Mouse (Mus musculus) hindbrain, embryonic 12.5 days (tissue): ENCODE results near the gene Bri3bp. TPM values are rescaled to one million over a fixed set of nuclear protein-coding genes. Genes with fewer than 3 reads are reported as not detected.
"Not testable (repeated sequence)": the region's sequence is repeated elsewhere in the genome, so short reads cannot be mapped to it uniquely, and the experiment has no call there.

ENCODE experiments used
- ATAC-seq: fragments of 200-750 bp; cut with Nextera tagmentation; 2 replicates; pipeline ENCODE4 v1.8.0; 2017; ENCODE audit warnings: moderate TSS enrichment; ENCODE audit not compliant: low FRiP score
- H3K27ac ChIP-seq: fragments of 300-500 bp; sonication (generic); 2 replicates; pipeline ENCODE4 v1.5.1; 2016; ENCODE audit warnings: mild to moderate bottlenecking
- H3K27me3 ChIP-seq: fragments of 300-500 bp; sonication (generic); 2 replicates; pipeline ENCODE4 v1.6.1; 2016; ENCODE audit warnings: mild to moderate bottlenecking
- H3K36me3 ChIP-seq: fragments of 300-500 bp; sonication (generic); 2 replicates; pipeline ENCODE4 v1.6.1; 2016; ENCODE audit warnings: mild to moderate bottlenecking
- H3K4me1 ChIP-seq: fragments of 300-500 bp; sonication (generic); 2 replicates; pipeline ENCODE4 v1.6.1; 2016
- H3K4me2 ChIP-seq: fragments of 300-500 bp; sonication (generic); replicated peaks from 2 replicates; pipeline ENCODE4 v1.6.1; 2016; ENCODE audit warnings: mild to moderate bottlenecking
- H3K4me3 ChIP-seq: fragments of 300-500 bp; sonication (generic); 2 replicates; pipeline ENCODE4 v1.5.1; 2016; ENCODE audit warnings: mild to moderate bottlenecking
- H3K9ac ChIP-seq: fragments of 300-500 bp; sonication (generic); 2 replicates; pipeline ENCODE4 v1.6.1; 2016; ENCODE audit warnings: mild to moderate bottlenecking, moderate library complexity
- H3K9me3 ChIP-seq: fragments of 300-500 bp; sonication (generic); replicated peaks from 2 replicates; pipeline ENCODE4 v1.6.1; 2016; ENCODE audit warnings: mild to moderate bottlenecking
- WGBS: fragments of 180-500 bp; shearing (Covaris S2); methylation state at CpG from one replicate; pipeline ENCODE4 v1.1.7; 2016; 5-methylcytosine and 5-hydroxymethylcytosine counted together
- polyA plus RNA-seq: library from polyadenylated mRNA; unstranded; fragments of >200 nt; fragmentation: Nextera tagmentation; extraction: Ambion mirVana; gene quantifications from 2 replicates; pipeline ENCODE4 v1.2.1, GENCODE M21; 2016

The Bri3bp gene
- polyA plus RNA-seq, 1 experiment from 2014 or later, result 39.9 TPM

- Histone ChIP-seq H3K9ac (no peak overlapping the region), H3K27me3 (no peaks in the 10 kb centered on the region), H3K4me3 (no peak overlapping the region), H3K9me3 (no peaks in the 10 kb centered on the region), H3K4me2 (no peak overlapping the region), H3K27ac (no peak overlapping the region), H3K36me3 (peaks cover 39% of the 10 kb centered on the region), H3K4me1 (peaks cover 4% of the 10 kb centered on the region; the same call in 1 of the 2 replicates)
- WGBS, result 60% methylated on average over 5 of the region's 5 CpGs
- ATAC-seq, result no peak
These were observed 29.3 kb upstream of the Bri3bp start for GRCm38 (mm10) chr5:125411972-125412530.

- not testable (repeated sequence) for H3K9me3 ChIP-seq, ATAC-seq, H3K27ac ChIP-seq, H3K4me1 ChIP-seq, H3K4me3 ChIP-seq, H3K27me3 ChIP-seq, H3K9ac ChIP-seq, H3K4me2 ChIP-seq
- 94% methylated on average over 8 of the region's 8 CpGs for WGBS
- peaks cover 44% of the 10 kb centered on the region for H3K36me3 ChIP-seq
These were observed 28.8 kb upstream of the Bri3bp start for GRCm38 (mm10) chr5:125412536-125412935.

- ATAC-seq, result no peak
- Histone ChIP-seq H3K36me3 (peaks cover 57% of the 10 kb centered on the region), H3K9ac (no peak overlapping the region), H3K4me3 (no peak overlapping the region), H3K27me3 (no peaks in the 10 kb centered on the region), H3K4me1 (no peaks in the 10 kb centered on the region), H3K27ac (no peak overlapping the region), H3K4me2 (no peak overlapping the region), H3K9me3 (no peaks in the 10 kb centered on the region)
- WGBS, result 89% methylated on average over 4 of the region's 4 CpGs
These were observed 27.6 kb upstream of the Bri3bp start for GRCm38 (mm10) chr5:125413763-125414162.

GRCm38 (mm10) chr5:125416183-125416582, 25.2 kb upstream of the Bri3bp start:
- Histone ChIP-seq H3K4me1 (no peaks in the 10 kb centered on the region), H3K4me3 (no peak overlapping the region), H3K4me2 (no peak overlapping the region), H3K36me3 (peaks cover 77% of the 10 kb centered on the region), H3K27me3 (no peaks in the 10 kb centered on the region), H3K9ac (no peak overlapping the region; the same call in 1 of the 2 replicates), H3K27ac (no peak overlapping the region), H3K9me3 (no peaks in the 10 kb centered on the region)
- ATAC-seq, result no peak
- 96% methylated on average over 8 of the region's 8 CpGs for WGBS

GRCm38 (mm10) chr5:125418636-125419035, 22.7 kb upstream of the Bri3bp start:
- Histone ChIP-seq H3K27ac (no peak overlapping the region), H3K4me2 (no peak overlapping the region), H3K4me3 (no peak overlapping the region), H3K9me3 (no peaks in the 10 kb centered on the region), H3K27me3 (no peaks in the 10 kb centered on the region), H3K4me1 (no peaks in the 10 kb centered on the region), H3K9ac (no peak overlapping the region), H3K36me3 (peaks cover 94% of the 10 kb centered on the region)
- WGBS, result 92% methylated on average over 12 of the region's 12 CpGs
- ATAC-seq, result no peak

GRCm38 (mm10) chr5:125419124-125419523, 22.2 kb upstream of the Bri3bp start:
- Histone ChIP-seq H3K9ac (no peak overlapping the region), H3K9me3 (no peaks in the 10 kb centered on the region), H3K36me3 (peaks cover 94% of the 10 kb centered on the region), H3K4me3 (no peak overlapping the region), H3K4me1 (no peaks in the 10 kb centered on the region), H3K4me2 (no peak overlapping the region), H3K27ac (no peak overlapping the region), H3K27me3 (no peaks in the 10 kb centered on the region)
- ATAC-seq, result no peak
- 81% methylated on average over 11 of the region's 11 CpGs for WGBS

GRCm38 (mm10) chr5:125425698-125426276, 15.6 kb upstream of the Bri3bp start:
- Histone ChIP-seq H3K27ac (no peak overlapping the region), H3K36me3 (peaks cover 100% of the 10 kb centered on the region), H3K27me3 (no peaks in the 10 kb centered on the region), H3K4me3 (no peak overlapping the region), H3K9me3 (no peaks in the 10 kb centered on the region), H3K4me2 (no peak overlapping the region), H3K9ac (no peak overlapping the region), H3K4me1 (no peaks in the 10 kb centered on the region)
- 94% methylated on average over 10 of the region's 10 CpGs for WGBS
- ATAC-seq, result no peak

- no peak overlapping the region for H3K9ac ChIP-seq
- no peaks in the 10 kb centered on the region for H3K4me1 ChIP-seq
- ATAC-seq, result no peak
- no peak overlapping the region for H3K4me2 ChIP-seq
- no peaks in the 10 kb centered on the region for H3K27me3 ChIP-seq
- 93% methylated on average over 10 of the region's 10 CpGs for WGBS
- no peaks in the 10 kb centered on the region for H3K9me3 ChIP-seq
- H3K4me3 ChIP-seq, result no peak overlapping the region
- no peak overlapping the region for H3K27ac ChIP-seq
- H3K36me3 ChIP-seq, result peaks cover 100% of the 10 kb centered on the region
These were observed 15.0 kb upstream of the Bri3bp start for GRCm38 (mm10) chr5:125426343-125426742.

GRCm38 (mm10) chr5:125432324-125432723, 9.0 kb upstream of the Bri3bp start:
- 94% methylated on average over 2 of the region's 2 CpGs for WGBS
- not testable (repeated sequence) for H3K4me3 ChIP-seq

GRCm38 (mm10) chr5:125433793-125434337, 7.5 kb upstream of the Bri3bp start, which contains the start of gene Dhx37:
Dhx37 (minus strand) TSS chr5:125434121.
- Histone ChIP-seq H3K27me3 (no peaks in the 10 kb centered on the region), H3K27ac (peak within 1 kb of the TSS; percentile 35; the same call in 1 of the 2 replicates), H3K4me3 (peak within 1 kb of the TSS; percentile 69), H3K4me1 (peaks cover 12% of the 10 kb centered on the region), H3K9me3 (no peaks in the 10 kb centered on the region), H3K9ac (peak within 1 kb of the TSS; percentile 80), H3K4me2 (peak within 1 kb of the TSS; percentile 70), H3K36me3 (peaks cover 30% of the 10 kb centered on the region)
- under 1% methylated on average over 46 of the region's 46 CpGs for WGBS
- peak; percentile 95 for ATAC-seq

More at GRCm38 (mm10) chr5:125432324-125432723, 9.0 kb upstream of the Bri3bp start:
- not testable (repeated sequence) for H3K27ac ChIP-seq, H3K27me3 ChIP-seq, H3K9me3 ChIP-seq, ATAC-seq, H3K4me2 ChIP-seq, H3K9ac ChIP-seq
- Histone ChIP-seq H3K36me3 (peaks cover 46% of the 10 kb centered on the region), H3K4me1 (peaks cover 12% of the 10 kb centered on the region)

- Histone ChIP-seq H3K4me1 (peaks cover 12% of the 10 kb centered on the region), H3K36me3 (peaks cover 25% of the 10 kb centered on the region), H3K4me2 (peak overlapping the region; percentile 70), H3K4me3 (peak overlapping the region; percentile 69)
- H3K27me3 ChIP-seq, H3K9ac ChIP-seq, H3K9me3 ChIP-seq, ATAC-seq, H3K27ac ChIP-seq: not testable (repeated sequence)
- 56% methylated on average over 15 of the region's 15 CpGs for WGBS
These were observed 7.0 kb upstream of the Bri3bp start for GRCm38 (mm10) chr5:125434347-125434746.

- Histone ChIP-seq H3K36me3 (no peaks in the 10 kb centered on the region), H3K27me3 (no peaks in the 10 kb centered on the region), H3K9me3 (no peaks in the 10 kb centered on the region), H3K27ac (peak overlapping the region; percentile 86), H3K9ac (peak overlapping the region; percentile 88), H3K4me1 (peaks cover 10% of the 10 kb centered on the region), H3K4me3 (peak overlapping the region; percentile 94), H3K4me2 (peak overlapping the region; percentile 67)
- 3% methylated on average over 7 of the region's 7 CpGs for WGBS
- ATAC-seq, result no peak; the same call in 1 of the 2 replicates
These were observed 660 bp upstream of the Bri3bp start for GRCm38 (mm10) chr5:125440583-125441233.
